Mouse (Mus musculus): ENCODE measurements around the gene Castor1. TPM values are rescaled to one million over a fixed set of nuclear protein-coding genes. Genes with fewer than 3 reads are reported as not detected.

Castor1 gene
- polyA plus RNA-seq, 1 experiment from 2014 or later: 10.3 TPM

DNA sequence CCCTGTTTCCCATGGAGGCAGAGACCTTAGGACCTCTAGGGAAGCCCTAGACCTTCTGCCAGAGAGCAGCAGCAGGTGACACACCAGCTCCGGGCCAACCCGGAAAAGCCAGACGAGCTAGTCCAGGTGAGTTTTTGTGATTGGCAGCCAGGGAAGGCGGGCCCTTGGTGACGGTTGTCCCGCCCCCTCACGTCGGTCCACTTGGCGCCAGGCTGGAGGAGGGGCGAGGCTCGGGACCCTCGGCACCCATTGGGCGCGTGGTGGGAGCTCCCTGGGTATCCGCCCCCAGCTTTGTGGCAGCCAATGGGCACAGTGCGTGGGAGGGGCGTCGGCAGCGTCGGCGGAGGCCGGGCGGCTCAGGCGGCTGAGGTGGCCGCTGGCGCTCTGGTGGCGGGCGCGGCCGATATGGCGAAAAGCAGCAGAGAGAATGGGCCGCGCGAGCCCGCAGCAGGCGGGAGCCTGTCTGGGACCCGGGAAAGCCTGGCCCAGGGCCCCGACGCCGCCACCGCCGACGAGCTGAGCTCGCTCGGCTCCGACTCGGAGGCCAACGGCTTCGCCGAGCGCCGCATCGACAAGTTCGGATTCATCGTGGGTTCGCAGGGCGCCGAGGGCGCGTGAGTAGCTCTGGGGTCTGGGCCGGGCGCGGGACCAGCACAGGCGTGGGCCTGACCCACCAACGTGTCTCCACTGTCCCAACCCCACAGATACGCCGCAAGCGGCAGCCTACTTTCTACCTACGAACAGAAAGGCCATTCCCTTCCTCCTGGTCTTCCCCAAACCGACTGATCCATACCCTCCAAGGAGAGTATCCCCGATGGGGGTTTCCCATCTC, 31.3 kb upstream of the Castor1 start, which contains the start of gene Tbc1d10a:
Gene Tbc1d10a, plus strand, starts transcription at position 304 of the 832 bp plus-strand sequence.
- no peaks in the 10 kb centered on the region; the same call in 1 of the 2 replicates for H3K36me3 ChIP-seq (ENCODE audit: control insufficient read depth, insufficient read depth)
- peak within 1 kb of the TSS; percentile 93 for H3K9ac ChIP-seq (ENCODE audit: low read depth, low read length)
- no peaks in the 10 kb centered on the region for H3K9me3 ChIP-seq (ENCODE audit: control insufficient read depth)
- under 1% methylated on average over 71 of the region's 71 CpGs for WGBS
- H3K27me3 ChIP-seq (replicated peaks; ENCODE audit: control insufficient read depth, insufficient read depth, low read length): no peaks in the 10 kb centered on the region
- peak within 1 kb of the TSS; percentile 81 for H3K4me2 ChIP-seq (replicated peaks; ENCODE audit: low read depth)
- peak; percentile 99 for ATAC-seq
- TF ChIP-seq CTCF (IDR thresholded peaks at IDR 0.05; ENCODE audit: low read depth): 0 out of 2 replicates have a peak, but pooled peaks have one; percentile 8
- peaks cover 5% of the 10 kb centered on the region; the same call in 1 of the 2 replicates for H3K4me1 ChIP-seq (replicated peaks; ENCODE audit: control insufficient read depth, insufficient read depth, low read length)
- peak within 1 kb of the TSS; percentile 84 for H3K27ac ChIP-seq (ENCODE audit: low read depth, low read length)
- H3K4me3 ChIP-seq (ENCODE audit: low read depth, low read length): peak within 1 kb of the TSS; percentile 94

- H3K4me3 ChIP-seq (ENCODE audit: low read depth, low read length): peak overlapping the region; percentile 94
- peak overlapping the region; percentile 93 for H3K9ac ChIP-seq (ENCODE audit: low read depth, low read length)
- peaks cover 5% of the 10 kb centered on the region; the same call in 1 of the 2 replicates for H3K4me1 ChIP-seq (replicated peaks; ENCODE audit: control insufficient read depth, insufficient read depth, low read length)
- no peak for TF ChIP-seq CTCF (IDR thresholded peaks at IDR 0.05; ENCODE audit: low read depth)
- no peaks in the 10 kb centered on the region for H3K9me3 ChIP-seq (ENCODE audit: control insufficient read depth)
- no peaks in the 10 kb centered on the region for H3K36me3 ChIP-seq (ENCODE audit: control insufficient read depth, insufficient read depth)
- peak overlapping the region; percentile 81 for H3K4me2 ChIP-seq (replicated peaks; ENCODE audit: low read depth)
- 7% methylated on average over 9 of the region's 9 CpGs for WGBS
- H3K27ac ChIP-seq (ENCODE audit: low read depth, low read length): peak overlapping the region; percentile 84
- no peak for ATAC-seq
- H3K27me3 ChIP-seq (replicated peaks; ENCODE audit: control insufficient read depth, insufficient read depth, low read length): no peaks in the 10 kb centered on the region
These were observed 30.7 kb upstream of the Castor1 start for GRCm38 (mm10) chr11:4187318-4187700.

- Histone ChIP-seq H3K4me2 (replicated peaks; ENCODE audit: low read depth) (peak overlapping the region; percentile 81; the same call in 1 of the 2 replicates), H3K27ac (ENCODE audit: low read depth, low read length) (0 out of 2 replicates have a peak overlapping the region, but pooled peaks have one; percentile 9), H3K27me3 (replicated peaks; ENCODE audit: control insufficient read depth, insufficient read depth, low read length) (no peaks in the 10 kb centered on the region), H3K9ac (ENCODE audit: low read depth, low read length) (0 out of 2 replicates have a peak overlapping the region, but pooled peaks have one; percentile 93), H3K36me3 (ENCODE audit: control insufficient read depth, insufficient read depth) (no peaks in the 10 kb centered on the region), H3K4me3 (ENCODE audit: low read depth, low read length) (no peak overlapping the region), H3K4me1 (replicated peaks; ENCODE audit: control insufficient read depth, insufficient read depth, low read length) (peaks cover 12% of the 10 kb centered on the region; the same call in 1 of the 2 replicates), H3K9me3 (ENCODE audit: control insufficient read depth) (no peaks in the 10 kb centered on the region)
- no peak for TF ChIP-seq CTCF (IDR thresholded peaks at IDR 0.05; ENCODE audit: low read depth)
- WGBS: 53% methylated on average over 6 of the region's 6 CpGs
- ATAC-seq: no peak
These were observed 28.8 kb upstream of the Castor1 start for GRCm38 (mm10) chr11:4189182-4189581.

DNA sequence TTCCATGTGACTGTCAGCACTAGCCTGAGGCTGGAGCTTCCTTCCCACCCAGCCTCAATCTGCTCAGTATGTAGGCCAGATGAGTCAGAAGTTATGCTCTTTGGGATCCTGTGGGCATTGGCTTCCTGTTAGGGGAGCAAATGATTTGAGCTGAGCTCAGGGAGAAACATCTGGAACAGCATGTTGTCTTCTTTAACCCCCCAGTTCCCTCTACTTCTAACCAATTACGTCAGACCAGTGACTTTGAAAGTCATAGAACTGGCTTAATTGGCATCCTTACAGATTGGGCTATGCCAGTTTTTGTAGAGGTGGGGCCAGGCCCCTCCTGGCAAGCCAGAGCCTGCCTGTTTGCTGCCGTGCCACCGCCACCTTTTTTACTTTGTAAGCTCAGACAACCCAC, 27.3 kb upstream of the Castor1 start:
- no peak for TF ChIP-seq CTCF (IDR thresholded peaks at IDR 0.05; ENCODE audit: low read depth)
- H3K9me3 ChIP-seq (ENCODE audit: control insufficient read depth): no peaks in the 10 kb centered on the region
- no peaks in the 10 kb centered on the region for H3K36me3 ChIP-seq (ENCODE audit: control insufficient read depth, insufficient read depth)
- 76% methylated on average over 3 of the region's 3 CpGs for WGBS
- H3K4me3 ChIP-seq (ENCODE audit: low read depth, low read length): no peak overlapping the region
- peaks cover 12% of the 10 kb centered on the region; the same call in 1 of the 2 replicates for H3K4me1 ChIP-seq (replicated peaks; ENCODE audit: control insufficient read depth, insufficient read depth, low read length)
- H3K27me3 ChIP-seq (replicated peaks; ENCODE audit: control insufficient read depth, insufficient read depth, low read length): no peaks in the 10 kb centered on the region
- ATAC-seq: no peak
- no peak overlapping the region for H3K4me2 ChIP-seq (replicated peaks; ENCODE audit: low read depth)
- peak overlapping the region; percentile 38; the same call in 1 of the 2 replicates for H3K9ac ChIP-seq (ENCODE audit: low read depth, low read length)
- no peak overlapping the region for H3K27ac ChIP-seq (ENCODE audit: low read depth, low read length)

- ATAC-seq: no peak
- no peak for TF ChIP-seq CTCF (IDR thresholded peaks at IDR 0.05; ENCODE audit: low read depth)
- H3K4me2 ChIP-seq (replicated peaks; ENCODE audit: low read depth): no peak overlapping the region
- H3K4me3 ChIP-seq (ENCODE audit: low read depth, low read length): no peak overlapping the region
- H3K9ac ChIP-seq (ENCODE audit: low read depth, low read length): no peak overlapping the region
- H3K4me1 ChIP-seq (replicated peaks; ENCODE audit: control insufficient read depth, insufficient read depth, low read length): peaks cover 12% of the 10 kb centered on the region; the same call in 1 of the 2 replicates
- WGBS: 76% methylated on average over 3 of the region's 3 CpGs
- no peaks in the 10 kb centered on the region for H3K9me3 ChIP-seq (ENCODE audit: control insufficient read depth)
- no peaks in the 10 kb centered on the region for H3K27me3 ChIP-seq (replicated peaks; ENCODE audit: control insufficient read depth, insufficient read depth, low read length)
- H3K27ac ChIP-seq (ENCODE audit: low read depth, low read length): peak overlapping the region; percentile 54; the same call in 1 of the 2 replicates
- H3K36me3 ChIP-seq (ENCODE audit: control insufficient read depth, insufficient read depth): no peaks in the 10 kb centered on the region
These were observed 25.3 kb upstream of the Castor1 start for GRCm38 (mm10) chr11:4192757-4193156.

DNA sequence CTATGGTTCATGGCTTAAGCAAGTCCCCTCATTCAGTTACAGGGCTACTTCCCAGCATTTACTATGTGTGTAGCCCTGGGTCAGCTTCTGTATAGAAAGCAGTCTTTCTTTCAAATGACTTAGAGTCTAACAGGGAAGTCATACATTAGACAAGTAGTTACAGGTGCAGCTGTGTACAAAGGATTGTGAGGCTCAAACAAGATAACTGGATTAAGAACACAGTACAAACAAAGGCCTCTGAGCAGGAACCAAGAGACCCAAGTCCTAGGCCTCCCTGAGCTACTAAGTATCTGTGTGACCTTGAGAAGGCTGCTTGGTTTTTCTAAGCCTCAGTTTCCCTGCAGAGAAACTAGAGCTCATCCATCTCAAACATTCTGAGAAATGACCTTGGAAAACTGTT, 24.6 kb upstream of the Castor1 start:
- TF ChIP-seq CTCF (IDR thresholded peaks at IDR 0.05; ENCODE audit: low read depth): no peak
- ATAC-seq: no peak
- Histone ChIP-seq H3K9ac (ENCODE audit: low read depth, low read length) (no peak overlapping the region), H3K27me3 (replicated peaks; ENCODE audit: control insufficient read depth, insufficient read depth, low read length) (no peaks in the 10 kb centered on the region), H3K4me1 (replicated peaks; ENCODE audit: control insufficient read depth, insufficient read depth, low read length) (peaks cover 12% of the 10 kb centered on the region; the same call in 1 of the 2 replicates), H3K4me3 (ENCODE audit: low read depth, low read length) (no peak overlapping the region), H3K36me3 (ENCODE audit: control insufficient read depth, insufficient read depth) (no peaks in the 10 kb centered on the region), H3K4me2 (replicated peaks; ENCODE audit: low read depth) (no peak overlapping the region), H3K27ac (ENCODE audit: low read depth, low read length) (peak overlapping the region; percentile 54), H3K9me3 (ENCODE audit: control insufficient read depth) (no peaks in the 10 kb centered on the region)

Data from intestine, postnatal 0 days (tissue).